Mouse (Mus musculus) lung, postnatal 0 days (tissue): ENCODE results near the gene Smg6. TPM values are rescaled to one million over a fixed set of nuclear protein-coding genes. Genes with fewer than 3 reads are reported as not detected.
A peak's percentile ranks its signal among the peaks of the same experiment; 100 is the strongest.

Experiments
- ATAC-seq: fragments of 200-750 bp; cut with Nextera tagmentation; 2 replicates; pipeline ENCODE4 v1.8.0; 2017; ENCODE audit warnings: moderate library complexity
- DNase-seq: peaks from one replicate; pipeline ENCODE4 v3.0.0-alpha.2; 2016; ENCODE audit warnings: low spot score
- H3K27ac ChIP-seq: fragments of 300-500 bp; sonication (generic); 2 replicates; pipeline ENCODE4 v1.5.1; 2014; ENCODE audit warnings: antibody characterized with exemption, mild to moderate bottlenecking, low read length, mixed read lengths
- H3K27me3 ChIP-seq: fragments of 300-500 bp; sonication (generic); replicated peaks from 2 replicates; pipeline ENCODE4 v1.6.1; 2014; ENCODE audit warnings: low read length, mixed read lengths; ENCODE audit not compliant: insufficient read depth
- H3K36me3 ChIP-seq: fragments of 300-500 bp; sonication (generic); 2 replicates; pipeline ENCODE4 v1.6.1; 2014; ENCODE audit warnings: low read length, mixed read lengths; ENCODE audit not compliant: insufficient read depth
- H3K4me1 ChIP-seq: fragments of 300-500 bp; sonication (generic); 2 replicates; pipeline ENCODE4 v1.6.1; 2014; ENCODE audit warnings: antibody characterized with exemption, low read depth, low read length, mixed read lengths; ENCODE audit not compliant: insufficient read depth
- H3K4me2 ChIP-seq: fragments of 300-500 bp; sonication (generic); replicated peaks from 2 replicates; pipeline ENCODE4 v1.6.1; 2014; ENCODE audit warnings: low read depth, mild to moderate bottlenecking, low read length, moderate library complexity, mixed read lengths
- H3K4me3 ChIP-seq: fragments of 300-500 bp; sonication (generic); 2 replicates; pipeline ENCODE4 v1.5.1; 2014; ENCODE audit warnings: low read depth, low read length
- H3K9ac ChIP-seq: fragments of 300-500 bp; sonication (generic); replicated peaks from 2 replicates; pipeline ENCODE4 v1.6.1; 2014; ENCODE audit warnings: low read depth, mild to moderate bottlenecking
- H3K9me3 ChIP-seq: fragments of 300-500 bp; sonication (generic); 2 replicates; pipeline ENCODE4 v1.6.1; 2016; ENCODE audit warnings: low read length, mixed read lengths
- CTCF ChIP-seq: IDR thresholded peaks from 2 replicates; pipeline ENCODE4 v1.5.1; 2016; ENCODE audit warnings: antibody characterized with exemption, mild to moderate bottlenecking
- EP300 ChIP-seq: IDR thresholded peaks from 2 replicates; pipeline ENCODE4 v1.6.1; 2016; ENCODE audit warnings: antibody characterized with exemption, mild to moderate bottlenecking, control low read depth
- WGBS: fragments of 180-500 bp; shearing (Covaris S2); extraction: QIAGEN DNeasy Blood & Tissue Kit; methylation state at CpG from one replicate; pipeline ENCODE4 v1.1.7; 2014; 5-methylcytosine and 5-hydroxymethylcytosine counted together
- polyA plus RNA-seq: library from polyadenylated mRNA; unstranded; fragments of >200 nt; fragmentation: Nextera tagmentation; extraction: Ambion mirVana; gene quantifications from 2 replicates; pipeline ENCODE4 v1.2.1, GENCODE M21; 2015

Gene Smg6
- polyA plus RNA-seq, 1 experiment from 2014 or later = 9.9 TPM

GRCm38 (mm10) chr11:75013764-75014695 is 88.4 kb downstream of the Smg6 start:
- no peaks in the 10 kb centered on the region for H3K36me3 ChIP-seq
- ATAC-seq (no peak), DNase-seq (peak; percentile 18)
- H3K9ac ChIP-seq = no peak overlapping the region
- no peak for TF ChIP-seq EP300
- no peak for TF ChIP-seq CTCF
- 76% methylated on average over 12 of the region's 12 CpGs for whole genome bisulfite sequencing
- peak overlapping the region; percentile 39 for H3K27ac ChIP-seq
- H3K9me3 ChIP-seq = no peaks in the 10 kb centered on the region
- H3K4me2 ChIP-seq = no peak overlapping the region
- no peaks in the 10 kb centered on the region; the same call in 1 of the 2 replicates for H3K4me1 ChIP-seq
- no peaks in the 10 kb centered on the region for H3K27me3 ChIP-seq
- no peak overlapping the region for H3K4me3 ChIP-seq

- Histone ChIP-seq H3K36me3 (no peaks in the 10 kb centered on the region), H3K27ac (peak overlapping the region; percentile 39), H3K4me3 (no peak overlapping the region), H3K27me3 (no peaks in the 10 kb centered on the region), H3K9me3 (no peaks in the 10 kb centered on the region), H3K4me1 (no peaks in the 10 kb centered on the region; the same call in 1 of the 2 replicates), H3K9ac (no peak overlapping the region), H3K4me2 (no peak overlapping the region)
- no peak for DNase-seq
- no peak for TF ChIP-seq EP300
- no peak for TF ChIP-seq CTCF
- ATAC-seq = 0 out of 2 replicates have a peak, but pooled peaks have one; percentile 10
- WGBS = 80% methylated on average over 4 of the region's 4 CpGs
Measured at GRCm38 (mm10) chr11:75014816-75015215, 89.2 kb downstream of the Smg6 start.

DNA sequence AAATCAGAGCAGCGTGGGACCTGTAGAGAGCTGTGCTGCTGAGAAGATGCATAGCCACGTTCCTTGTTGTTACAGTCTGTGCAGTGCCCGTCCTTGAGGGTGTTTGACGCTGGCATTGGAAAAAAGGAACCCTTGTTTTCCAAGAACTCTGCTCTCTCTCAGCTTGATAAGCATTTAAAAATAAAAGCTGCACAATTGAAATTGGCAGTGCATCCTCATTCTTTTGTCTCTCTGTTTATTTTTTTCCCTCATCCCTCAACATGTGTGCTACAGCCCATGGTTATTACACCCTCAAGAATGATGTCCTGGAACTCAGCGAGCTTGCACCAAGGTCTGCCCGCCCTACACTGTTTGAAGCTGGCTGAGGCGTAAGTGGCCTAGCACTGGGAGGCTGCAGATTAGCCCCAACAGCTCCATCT is 89.8 kb downstream of the Smg6 start:
- no peaks in the 10 kb centered on the region for H3K9me3 ChIP-seq
- no peaks in the 10 kb centered on the region for H3K36me3 ChIP-seq
- no peak overlapping the region for H3K4me2 ChIP-seq
- 43% methylated on average over 7 of the region's 7 CpGs for WGBS
- ATAC-seq = peak; percentile 29; the same call in 1 of the 2 replicates
- no peaks in the 10 kb centered on the region for H3K27me3 ChIP-seq
- H3K4me1 ChIP-seq = no peaks in the 10 kb centered on the region; the same call in 1 of the 2 replicates
- H3K4me3 ChIP-seq = no peak overlapping the region
- no peak for TF ChIP-seq EP300
- no peak for TF ChIP-seq CTCF
- peak overlapping the region; percentile 39 for H3K27ac ChIP-seq
- H3K9ac ChIP-seq = no peak overlapping the region
- peak; percentile 56 for DNase-seq

GRCm38 (mm10) chr11:75016309-75016860 is 90.8 kb downstream of the Smg6 start:
- H3K9ac ChIP-seq = no peak overlapping the region
- H3K4me2 ChIP-seq = no peak overlapping the region
- no peaks in the 10 kb centered on the region for H3K9me3 ChIP-seq
- DNase-seq (no peak), ATAC-seq (no peak)
- no peaks in the 10 kb centered on the region for H3K27me3 ChIP-seq
- TF ChIP-seq CTCF = no peak
- no peak for TF ChIP-seq EP300
- H3K4me3 ChIP-seq = no peak overlapping the region
- 70% methylated on average over 5 of the region's 5 CpGs for WGBS
- no peaks in the 10 kb centered on the region; the same call in 1 of the 2 replicates for H3K4me1 ChIP-seq
- H3K36me3 ChIP-seq = no peaks in the 10 kb centered on the region
- H3K27ac ChIP-seq = peak overlapping the region; percentile 16

- DNase-seq = peak; percentile 76
- Histone ChIP-seq H3K9ac (no peak overlapping the region), H3K27ac (no peak overlapping the region), H3K36me3 (no peaks in the 10 kb centered on the region), H3K9me3 (no peaks in the 10 kb centered on the region), H3K4me3 (no peak overlapping the region), H3K4me2 (no peak overlapping the region), H3K27me3 (no peaks in the 10 kb centered on the region), H3K4me1 (no peaks in the 10 kb centered on the region; the same call in 1 of the 2 replicates)
- 57% methylated on average over 2 of the region's 2 CpGs for WGBS
- ATAC-seq = no peak
- TF ChIP-seq EP300 (no peak), CTCF (no peak)
Measured at GRCm38 (mm10) chr11:75017831-75018230, 92.2 kb downstream of the Smg6 start.

DNA sequence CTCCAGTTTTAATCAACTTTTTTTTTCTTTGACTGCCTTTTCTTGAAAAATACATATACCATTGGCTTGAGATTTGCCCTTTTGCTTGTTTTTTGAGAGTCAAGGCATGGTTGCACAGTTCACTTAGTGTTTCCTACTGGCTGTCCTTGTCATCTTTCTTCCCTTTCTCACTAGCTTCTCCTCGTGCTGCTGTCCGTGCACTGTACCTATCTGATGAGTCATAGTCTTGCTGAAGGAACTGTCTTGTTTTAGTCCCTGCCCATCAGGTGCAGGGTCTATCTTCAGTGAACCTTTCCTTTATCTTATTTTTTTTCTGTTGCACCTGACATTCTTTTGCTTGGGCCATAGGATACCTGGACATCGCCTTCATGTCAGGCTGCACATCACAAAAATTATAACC is 101.4 kb downstream of the Smg6 start:
- Histone ChIP-seq H3K4me1 (peaks cover 9% of the 10 kb centered on the region; the same call in 1 of the 2 replicates), H3K9ac (no peak overlapping the region), H3K4me2 (no peak overlapping the region), H3K27ac (no peak overlapping the region), H3K27me3 (no peaks in the 10 kb centered on the region), H3K36me3 (no peaks in the 10 kb centered on the region), H3K4me3 (no peak overlapping the region), H3K9me3 (no peaks in the 10 kb centered on the region)
- WGBS = 77% methylated on average over 3 of the region's 3 CpGs
- ATAC-seq (no peak), DNase-seq (no peak)
- TF ChIP-seq CTCF (no peak), EP300 (no peak)
